Mouse (Mus musculus): ENCODE data around the gene Gsx2.

Gene Gsx2

DNA sequence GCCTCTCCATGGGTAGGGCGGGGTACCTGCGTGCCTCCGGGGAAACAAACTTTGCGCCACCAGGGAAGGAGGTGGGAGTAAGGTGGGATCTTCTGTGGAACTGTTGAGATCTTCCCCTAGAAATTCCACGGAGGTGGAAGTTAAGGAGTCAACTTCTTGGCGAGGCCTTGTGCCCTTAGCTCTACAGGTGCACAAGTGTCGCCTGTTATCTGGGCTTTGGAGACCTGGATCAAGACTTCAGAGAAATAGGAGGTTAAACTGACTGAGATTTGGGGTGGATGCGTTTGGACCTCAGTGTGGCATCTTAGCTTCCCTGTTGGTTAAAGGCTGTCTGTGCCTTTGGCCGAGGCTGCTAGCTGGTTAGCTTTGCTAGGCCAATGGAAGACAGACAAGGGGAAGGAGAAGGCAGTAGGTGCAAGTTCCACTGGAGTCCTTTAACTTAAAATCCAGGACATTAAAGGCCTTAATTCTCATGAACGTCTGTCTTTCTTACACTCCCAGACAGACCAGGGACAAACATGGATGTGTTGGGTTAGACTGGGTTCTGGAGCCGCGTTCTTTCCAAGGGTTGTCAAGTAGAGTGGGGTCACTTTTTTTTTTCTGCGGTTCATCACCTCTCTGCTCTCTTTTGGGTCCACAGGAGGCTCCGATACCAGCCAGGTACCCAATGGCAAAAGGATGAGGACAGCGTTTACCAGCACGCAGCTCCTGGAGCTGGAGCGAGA is 1.1 kb downstream of the Gsx2 start:
- no peak for DNase-seq (ENCODE audit: inconsistent age in 2 of 2, low spot score in 1 of 2)

DNA sequence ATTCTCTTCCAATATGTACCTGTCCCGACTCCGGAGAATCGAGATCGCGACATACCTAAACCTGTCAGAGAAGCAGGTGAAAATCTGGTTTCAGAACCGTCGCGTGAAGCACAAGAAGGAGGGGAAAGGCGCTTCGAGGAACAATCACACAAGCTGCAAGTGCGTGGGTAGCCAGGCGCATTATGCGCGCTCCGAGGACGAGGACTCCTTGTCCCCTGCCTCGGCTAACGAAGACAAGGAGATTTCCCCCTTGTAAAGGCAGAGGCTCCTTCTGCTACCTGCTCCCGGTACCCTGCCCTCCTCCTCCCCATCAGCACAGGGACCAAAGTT is 1.6 kb downstream of the Gsx2 start:
- no peak for DNase-seq (ENCODE audit: inconsistent age in 2 of 2, low spot score in 1 of 2)

DNA sequence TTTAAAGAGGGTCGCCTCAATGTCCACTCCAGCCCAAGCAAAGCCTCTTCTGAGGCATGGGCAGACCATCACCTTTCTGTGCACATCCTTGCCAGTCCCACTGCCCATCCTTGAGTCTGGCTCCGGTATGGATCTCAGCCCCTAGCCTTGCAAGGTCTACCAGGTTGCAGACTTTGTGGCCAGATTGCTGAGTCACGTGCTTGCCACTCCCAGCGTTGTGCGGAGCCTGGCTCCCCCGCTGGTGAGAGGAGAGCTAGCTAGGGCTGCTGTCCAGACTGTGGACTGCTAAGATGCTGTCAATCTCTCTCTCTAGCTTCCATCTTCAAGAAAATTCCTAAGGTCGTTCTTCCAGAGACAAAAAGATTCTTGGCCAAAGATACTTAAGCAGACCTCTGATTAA is 4.2 kb downstream of the Gsx2 start:
- DNase-seq (ENCODE audit: inconsistent age in 2 of 2, low spot score in 1 of 2) = no peak

DNA sequence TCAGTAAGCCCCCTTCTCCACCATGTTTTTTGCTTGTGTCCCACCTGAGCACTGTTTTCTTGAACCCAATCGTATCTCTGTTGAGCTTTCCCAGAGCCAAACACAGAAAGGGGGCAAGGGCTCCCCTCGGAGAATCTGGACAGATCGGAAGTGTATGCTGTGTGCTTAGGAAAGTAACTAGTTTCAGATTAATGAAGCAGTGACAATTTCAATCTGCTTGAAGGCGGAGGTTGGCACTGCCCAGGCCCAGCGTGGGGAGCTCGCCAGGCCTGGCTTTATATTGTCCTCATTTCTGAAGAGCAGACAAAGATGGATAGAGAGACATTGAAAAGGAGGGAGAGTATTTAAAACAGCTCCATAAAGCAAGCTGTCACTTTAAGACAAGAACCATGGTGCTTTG is 7.0 kb downstream of the Gsx2 start:
- no peak for DNase-seq (ENCODE audit: inconsistent age in 2 of 2, low spot score in 1 of 2)

DNA sequence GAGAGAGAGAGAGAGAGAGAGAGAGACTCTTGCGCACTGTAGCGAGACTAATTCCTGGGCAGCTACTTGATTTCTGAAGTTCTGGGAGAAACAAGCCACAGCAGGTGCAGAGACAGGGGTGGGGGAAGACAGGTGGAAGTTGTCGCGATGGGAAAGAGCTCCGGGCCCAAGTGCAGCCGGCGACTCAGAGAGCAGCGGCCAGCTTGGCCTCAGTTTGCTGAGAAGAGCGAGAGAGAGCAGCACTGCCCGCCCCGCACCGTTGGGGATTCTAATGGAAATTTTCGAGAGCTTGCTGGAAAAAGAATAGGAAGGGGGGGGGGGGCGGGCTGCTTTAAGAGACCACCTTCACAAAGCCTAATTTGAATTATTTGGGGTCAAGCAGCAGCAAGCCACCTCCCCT is 7.7 kb downstream of the Gsx2 start:
- no peak for DNase-seq (ENCODE audit: inconsistent age in 2 of 2, low spot score in 1 of 2)

DNA sequence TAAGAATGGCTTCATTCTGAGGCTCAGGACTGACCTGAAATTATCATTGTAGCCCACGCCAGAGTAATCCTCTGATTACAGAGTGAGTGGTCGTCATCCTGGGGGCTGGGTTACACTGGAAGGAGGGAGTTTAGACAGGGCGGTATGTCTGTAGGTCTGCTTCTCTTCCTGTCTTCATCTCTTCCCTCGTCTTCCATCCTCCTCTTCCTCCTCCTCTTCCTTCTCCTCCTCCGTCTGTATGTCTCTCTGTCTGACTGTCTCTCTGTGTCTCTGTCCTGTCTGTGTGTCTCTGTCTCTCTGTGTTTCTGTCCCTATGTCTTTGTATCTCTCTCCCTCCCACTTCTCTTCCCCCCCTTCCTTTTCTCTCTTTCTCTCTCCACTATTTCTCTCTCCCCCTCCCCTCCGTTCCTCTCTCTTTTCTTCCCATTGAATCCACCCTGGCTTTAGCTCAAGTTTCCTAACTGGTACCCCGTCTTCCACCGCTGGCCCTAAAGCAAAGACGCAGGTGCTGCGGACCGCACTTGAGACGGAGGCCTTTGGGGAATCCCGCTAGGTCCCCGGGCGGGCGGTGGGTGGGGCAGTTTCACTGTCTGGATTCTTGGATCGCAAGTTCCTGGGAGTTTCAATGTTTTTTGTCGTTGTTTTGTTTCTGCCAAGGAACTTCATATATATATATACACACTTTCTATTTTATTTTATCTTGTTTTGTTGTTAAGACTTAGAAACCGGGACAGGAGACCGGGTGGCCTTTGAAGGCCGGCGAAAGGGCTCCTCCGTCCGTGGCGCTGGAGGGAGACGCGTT is 8.4 kb downstream of the Gsx2 start:
- peak in 1 of 2 experiments; percentile 54 for DNase-seq (ENCODE audit: inconsistent age in 2 of 2, low spot score in 1 of 2)

DNA sequence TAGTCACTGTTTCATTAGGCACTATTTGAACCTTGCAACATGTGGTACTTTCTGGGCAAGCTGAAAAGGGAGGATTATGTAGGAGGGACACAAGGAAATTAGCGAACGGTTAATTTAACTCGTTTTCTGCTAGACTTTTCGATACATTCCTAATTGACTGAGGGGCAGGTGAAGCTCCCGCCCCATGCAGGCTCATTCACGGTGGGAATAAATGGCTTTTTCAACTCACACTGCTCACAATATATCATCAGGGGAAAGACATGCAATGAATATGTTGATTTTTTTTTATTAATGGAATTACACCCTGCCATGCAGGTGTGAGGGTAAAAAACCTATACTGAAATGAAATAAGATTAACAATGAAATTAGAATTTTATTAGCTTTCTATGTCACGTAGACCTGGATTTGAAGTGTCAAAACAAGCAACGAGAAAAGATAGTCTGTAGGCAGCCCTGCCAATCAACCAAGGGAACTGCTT is 9.0 kb downstream of the Gsx2 start:
- no peak for DNase-seq (ENCODE audit: inconsistent age in 2 of 2, low spot score in 1 of 2)

DNA sequence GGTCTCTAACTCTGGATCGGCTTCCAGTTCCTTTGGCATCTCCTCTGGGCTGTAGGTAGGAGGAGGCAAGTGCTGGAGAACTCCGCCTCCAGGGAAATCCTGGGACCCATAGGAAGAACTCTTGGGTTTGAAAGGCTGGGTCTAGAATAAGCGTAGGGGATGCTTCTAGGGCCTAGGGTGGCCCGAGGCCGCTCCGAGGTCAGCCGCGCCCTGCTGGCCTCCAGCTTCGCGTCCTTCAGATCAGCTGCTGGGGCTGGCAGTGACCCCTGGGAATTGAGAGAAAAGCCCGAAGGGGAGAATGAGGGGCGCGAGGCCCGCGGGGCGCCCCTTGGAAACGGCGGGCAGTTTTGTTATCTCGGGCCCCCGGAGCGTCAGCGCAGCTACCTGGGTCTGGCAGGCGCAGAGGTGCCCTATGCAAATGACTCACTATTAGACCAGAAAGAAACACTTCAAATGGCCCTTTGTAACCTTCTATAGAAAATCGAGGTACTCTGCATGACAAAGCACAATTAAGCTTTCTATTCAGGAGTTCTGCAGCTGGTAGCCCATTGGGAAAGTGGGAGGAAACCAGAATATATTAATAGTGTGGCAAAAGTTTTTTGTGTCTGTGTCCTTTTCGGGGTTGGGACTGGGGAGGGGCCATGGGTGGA is 9.6 kb downstream of the Gsx2 start:
- peak in 1 of 2 experiments; percentile 38 for DNase-seq (ENCODE audit: inconsistent age in 2 of 2, low spot score in 1 of 2)

DNA sequence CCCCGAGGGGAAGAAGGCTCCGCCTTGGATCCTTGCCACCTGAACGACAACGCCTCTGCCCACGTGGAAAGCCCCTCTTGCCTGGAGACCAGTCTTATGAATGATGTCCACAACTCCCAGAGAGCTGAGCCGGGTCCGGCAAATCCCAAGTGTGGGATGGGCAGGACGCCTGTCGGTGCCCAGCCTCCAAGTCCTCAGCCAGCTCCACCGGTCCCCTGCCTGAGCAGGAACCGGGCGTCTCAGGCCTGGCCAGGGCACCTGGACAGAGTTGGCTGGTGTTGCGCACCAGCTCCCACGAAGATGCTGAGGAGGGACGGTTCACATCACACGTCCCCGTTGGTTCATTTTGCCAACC is 10.1 kb downstream of the Gsx2 start:
- no peak for DNase-seq (ENCODE audit: inconsistent age in 2 of 2, low spot score in 1 of 2)

DNA sequence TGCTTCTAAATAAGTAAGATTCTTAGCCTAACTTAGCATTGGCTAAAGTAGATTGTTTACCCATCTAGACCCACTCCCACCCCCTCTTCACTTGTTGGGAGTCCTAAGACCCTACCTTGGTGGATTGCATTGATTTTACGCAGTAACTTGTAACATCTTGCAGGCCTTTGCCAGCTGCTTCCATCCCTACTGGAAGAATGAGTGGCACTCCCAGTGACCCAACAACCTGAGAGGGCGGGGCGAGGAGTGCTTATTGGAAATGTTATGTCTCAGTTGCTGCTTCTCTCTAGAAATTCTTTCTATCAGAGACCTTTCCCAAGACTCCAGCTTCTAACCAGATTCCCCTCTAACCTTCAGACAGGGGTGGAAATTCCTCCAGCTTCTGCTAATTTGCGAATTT is 10.5 kb downstream of the Gsx2 start:
- no peak for DNase-seq (ENCODE audit: inconsistent age in 2 of 2, low spot score in 1 of 2)

DNA sequence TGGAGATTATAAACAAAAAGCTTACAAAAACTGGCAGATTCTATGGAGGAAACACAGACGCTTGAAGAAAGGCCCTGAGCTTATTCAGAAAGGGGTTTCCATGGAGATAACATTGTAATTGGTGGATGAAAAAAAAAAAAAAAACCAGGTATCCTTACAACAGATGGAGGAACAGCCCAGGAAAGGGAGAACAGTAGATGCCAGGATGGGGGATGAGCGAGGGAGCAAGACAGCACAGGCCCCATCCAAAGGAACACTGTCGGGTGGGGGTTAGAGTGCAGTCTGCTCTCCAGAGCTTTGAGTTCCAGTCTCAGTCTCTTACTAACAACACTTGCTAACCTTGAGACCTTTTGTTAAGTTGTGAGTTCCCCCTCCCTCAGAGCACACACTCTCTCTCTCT is 31.1 kb downstream of the Gsx2 start:
- no peak for DNase-seq (ENCODE audit: inconsistent age in 2 of 2, low spot score in 1 of 2)

DNA sequence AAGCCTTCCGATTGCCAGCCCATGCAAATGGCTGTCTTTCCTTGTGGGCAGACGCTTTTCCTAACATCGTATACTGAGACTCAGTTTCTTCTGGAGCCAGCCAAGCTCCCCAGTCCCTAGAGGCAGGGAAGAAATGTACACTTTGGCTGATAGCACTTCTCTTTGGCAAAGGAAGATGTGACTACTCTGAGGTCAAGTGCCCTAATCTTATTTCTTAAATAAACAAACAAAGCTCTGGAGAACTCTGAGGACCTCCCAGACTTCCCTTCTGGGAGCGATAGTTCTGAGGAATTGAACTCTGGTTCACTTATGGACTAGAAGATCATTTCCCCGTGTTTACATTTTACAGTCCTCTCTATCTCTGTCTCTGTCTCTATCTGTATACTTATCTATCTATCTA is 34.0 kb downstream of the Gsx2 start:
- DNase-seq (ENCODE audit: inconsistent age in 2 of 2, low spot score in 1 of 2) = no peak

DNA sequence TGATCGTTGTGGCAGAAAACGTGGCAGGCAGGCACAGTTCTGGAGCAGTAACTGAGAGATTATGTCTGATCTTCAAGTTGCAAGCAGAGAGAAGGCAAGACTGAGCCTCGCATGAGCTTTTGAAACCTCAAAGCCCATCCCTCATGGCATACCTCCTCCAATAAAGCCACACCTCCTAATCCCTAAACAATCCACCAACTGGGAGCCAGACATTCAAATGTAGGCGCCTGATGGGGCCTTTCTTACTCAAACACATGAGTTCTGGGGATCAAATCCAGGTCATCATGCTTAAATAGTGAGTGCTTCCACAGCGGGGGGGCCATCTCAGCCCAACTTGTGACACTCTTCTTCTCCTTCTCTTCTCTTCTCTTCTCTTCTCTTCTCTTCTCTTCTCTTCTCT is 36.4 kb downstream of the Gsx2 start:
- no peak for DNase-seq (ENCODE audit: inconsistent age in 2 of 2, low spot score in 1 of 2)

DNA sequence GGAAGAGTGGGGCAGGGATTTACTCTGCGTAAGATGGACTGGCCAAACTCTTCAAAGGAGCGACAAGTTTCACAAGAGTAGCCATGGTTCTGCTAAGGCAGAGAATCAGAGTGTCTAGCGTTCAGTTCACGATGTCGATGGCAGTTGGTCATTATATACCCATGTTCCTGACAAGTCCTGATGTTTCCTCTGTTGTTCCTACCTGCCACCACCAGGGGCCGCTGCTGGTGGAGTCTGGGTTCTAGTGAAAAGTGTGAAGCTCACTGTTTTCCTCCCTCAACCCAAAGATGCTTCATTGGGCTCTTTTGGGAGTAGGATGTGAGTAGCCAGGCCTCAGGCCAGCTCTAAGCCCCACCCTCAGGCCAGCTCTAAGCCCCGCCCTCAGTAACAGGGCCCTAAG is 43.4 kb downstream of the Gsx2 start:
- DNase-seq (ENCODE audit: inconsistent age in 2 of 2, low spot score in 1 of 2) = peak; percentile 12 to 50

DNA sequence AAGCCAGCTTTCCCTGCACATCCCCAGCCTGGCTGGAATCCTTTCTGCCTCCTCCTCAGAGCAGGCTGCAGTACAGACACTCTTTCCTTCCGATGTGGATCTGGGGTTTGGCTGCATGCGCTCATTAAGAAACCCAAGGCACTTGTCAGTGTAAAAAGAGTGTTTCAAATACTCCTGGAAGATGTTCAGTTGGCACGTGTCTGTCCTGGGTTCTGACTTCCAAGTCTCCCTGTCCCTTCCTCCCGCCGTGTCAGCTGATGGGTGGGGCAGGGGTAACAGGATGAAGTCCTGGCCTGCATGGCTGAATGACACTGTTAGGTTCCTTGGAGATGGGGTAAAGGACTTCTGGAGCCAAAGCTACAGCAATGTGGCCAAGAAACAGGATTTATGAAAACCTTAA is 46.2 kb downstream of the Gsx2 start:
- DNase-seq (ENCODE audit: inconsistent age in 2 of 2, low spot score in 1 of 2) = no peak
